13 mouse cellular contexts compared by ENCODE assay signal in the genomic region with DNA sequence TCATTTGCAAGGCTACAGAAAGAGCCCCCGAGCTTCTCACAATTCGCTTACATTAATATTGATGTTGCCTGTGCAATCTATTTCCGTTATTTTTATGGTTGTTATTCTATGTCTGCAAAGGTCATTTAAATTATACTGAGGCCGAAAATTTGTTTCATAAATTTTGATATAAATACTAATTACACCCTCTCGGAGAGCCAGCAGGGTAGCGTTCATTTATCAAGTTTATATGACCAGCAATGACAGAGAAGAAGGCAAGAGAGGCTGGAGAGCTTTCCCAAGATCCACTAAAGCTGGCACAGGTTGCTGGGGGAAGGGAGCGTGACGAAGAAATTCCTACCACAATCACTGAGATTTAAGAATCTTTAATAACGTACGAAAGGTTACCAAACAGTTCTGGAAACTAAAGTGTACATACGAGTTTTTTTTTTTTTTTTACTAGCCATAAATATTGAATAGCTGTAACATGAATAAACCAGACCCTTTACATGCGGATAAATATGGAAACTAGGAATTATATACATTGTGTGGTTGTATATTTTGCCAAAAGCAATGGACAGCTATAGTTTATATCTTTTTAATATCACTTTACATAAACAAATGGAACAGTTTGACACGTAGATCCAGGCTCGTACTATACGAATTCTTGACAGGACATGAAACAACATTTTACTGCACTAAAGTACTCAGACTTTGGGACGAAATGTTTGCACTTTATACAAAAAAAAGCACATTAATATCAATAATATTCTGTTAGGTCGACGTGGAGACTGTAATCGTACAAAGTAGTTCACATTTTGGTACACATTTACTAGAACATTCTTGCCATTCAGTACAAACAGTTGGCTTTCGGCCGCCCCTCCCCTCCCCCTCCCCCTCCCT. TPM values are rescaled to one million over a fixed set of nuclear protein-coding genes. Genes with fewer than 3 reads are reported as not detected.
A peak's percentile ranks its signal among the peaks of the same experiment; 100 is the strongest.
DNase-seq lines count a peak whose midpoint lies in the region; ATAC-seq and TF ChIP-seq lines count a peak whose summit lies in the region.
"Had no signal": no experiment of that assay in that cellular context is flagged by ENCODE, and none has a peak within 500 bp of the region (broad histone marks: within the 10 kb centered on the region; RNA-seq: fewer than 3 reads in every experiment).

No protein-coding gene starts in this region.

- peak overlapping the region; percentile 98 for H3K9ac ChIP-seq in forebrain, embryonic 11.5 days (ENCODE audit: low read length)
- peak overlapping the region; percentile 97 for H3K9ac ChIP-seq in hindbrain, postnatal 0 days (replicated peaks; ENCODE audit: low read length)
- H3K9ac ChIP-seq: intestine, embryonic 15.5 days had no signal

- H3K4me1 ChIP-seq in forebrain, embryonic 11.5 days (replicated peaks; ENCODE audit: control insufficient read depth, insufficient read depth, low read length): no peaks in the 10 kb centered on the region; the same call in 1 of the 2 replicates
- no peaks in the 10 kb centered on the region for H3K4me1 ChIP-seq in hindbrain, postnatal 0 days (ENCODE audit: insufficient read depth, low read length)

- peak overlapping the region; percentile 49; the same call in 1 of the 2 replicates for H3K4me2 ChIP-seq in forebrain, embryonic 11.5 days (ENCODE audit: low read depth, low read length, severe bottlenecking)
- peak overlapping the region; percentile 62 for H3K4me2 ChIP-seq in hindbrain, postnatal 0 days (ENCODE audit: low read depth, low read length)
- H3K4me2 ChIP-seq: intestine, embryonic 15.5 days had no signal

- no peak for TF ChIP-seq CTCF in hindbrain, postnatal 0 days (IDR thresholded peaks at IDR 0.05; ENCODE audit: low read depth)

- no peak for ATAC-seq in forebrain, embryonic 11.5 days (replicated peaks; ENCODE audit: low FRiP score)
- ATAC-seq in hindbrain, postnatal 0 days: no peak
- ATAC-seq: intestine, embryonic 15.5 days had no signal

- H3K27ac ChIP-seq in forebrain, embryonic 11.5 days (ENCODE audit: low read depth, low read length): peak overlapping the region; percentile 39
- H3K27ac ChIP-seq in hindbrain, postnatal 0 days: peak overlapping the region; percentile 95
- H3K27ac ChIP-seq: heart, embryonic 10.5 days; intestine, embryonic 15.5 days; macrophage had no signal

- H3K27me3 ChIP-seq in forebrain, embryonic 11.5 days (ENCODE audit: control insufficient read depth, insufficient read depth, low read length): peaks cover 19% of the 10 kb centered on the region
- no peaks in the 10 kb centered on the region; the same call in 1 of the 2 replicates for H3K27me3 ChIP-seq in hindbrain, postnatal 0 days (ENCODE audit: insufficient read depth, low read length)

- H3K36me3 ChIP-seq in forebrain, embryonic 11.5 days (ENCODE audit: control insufficient read depth, insufficient read depth, low read length): no peaks in the 10 kb centered on the region
- H3K36me3 ChIP-seq in hindbrain, postnatal 0 days (ENCODE audit: insufficient read depth, low read length): no peaks in the 10 kb centered on the region
- H3K36me3 ChIP-seq: heart, embryonic 10.5 days; intestine, embryonic 15.5 days had no signal

- H3K9me3 ChIP-seq in forebrain, embryonic 11.5 days (ENCODE audit: control insufficient read depth, low read length): no peaks in the 10 kb centered on the region
- H3K9me3 ChIP-seq in hindbrain, postnatal 0 days (ENCODE audit: low read length): no peaks in the 10 kb centered on the region
- H3K9me3 ChIP-seq: heart, embryonic 10.5 days; intestine, embryonic 15.5 days had no signal

- peak; percentile 27 for DNase-seq in cerebellum, adult 8-10 months
- DNase-seq in cerebellum, adult 11 months: no peak
- DNase-seq in forebrain, embryonic 11.5 days (ENCODE audit: low spot score): no peak
- DNase-seq in hindbrain, postnatal 0 days (ENCODE audit: low spot score): peak; percentile 54
- DNase-seq in retina, embryonic 14.5 days (ENCODE audit: low spot score): peak; percentile 55
- DNase-seq in right cerebral cortex, adult 2 months (ENCODE audit: low spot score in 2 of 2): no peak
- no peak for DNase-seq in heart, adult 18-20 months
- no peak for DNase-seq in adrenal gland, adult (ENCODE audit: inconsistent age in 2 of 2, low spot score in 1 of 2)
- DNase-seq: adrenal gland, adult 8-10 months had no signal

- WGBS in forebrain, embryonic 11.5 days: 6% methylated on average over 21 of the region's 21 CpGs
- 9% methylated on average over 21 of the region's 21 CpGs for WGBS in hindbrain, postnatal 0 days

- peak overlapping the region; percentile 72 for H3K4me3 ChIP-seq in forebrain, embryonic 11.5 days (ENCODE audit: low read depth, low read length)
- H3K4me3 ChIP-seq in hindbrain, postnatal 0 days (ENCODE audit: low read length): peak overlapping the region; percentile 78
- H3K4me3 ChIP-seq: heart, embryonic 10.5 days; intestine, embryonic 15.5 days had no signal

RNA-seq across cellular contexts. Expression of a gene that starts 1.8 kb away (rescaled TPM):
- 58.8 and 59.5 TPM in 2 replicates for polyA plus RNA-seq in forebrain, embryonic 11.5 days (2014; fragmentation: Nextera tagmentation; extraction: Ambion mirVana)
- total RNA-seq in hindbrain, postnatal 0 days (2014; rRNA removed): 107 and 144 TPM in 2 replicates
- 51.0 and 58.2 TPM in 2 replicates for polyA plus RNA-seq in hindbrain, postnatal 0 days (2015; fragmentation: Nextera tagmentation; extraction: Ambion mirVana)
- not detected for total RNA-seq in heart, adult 18-20 months (2021)
- total RNA-seq: adrenal gland, adult 8-10 months; MEL had no signal
- polyA plus RNA-seq: intestine, embryonic 15.5 days; macrophage had no signal

RNA-seq across cellular contexts. Expression of a gene that starts 5.2 kb away (rescaled TPM):
- polyA plus RNA-seq in forebrain, embryonic 11.5 days (2014; fragmentation: Nextera tagmentation; extraction: Ambion mirVana): 14.7 and 15.7 TPM in 2 replicates
- 281 and 342 TPM in 2 replicates for total RNA-seq in hindbrain, postnatal 0 days (2014; rRNA removed)
- 19.7 and 21.5 TPM in 2 replicates for polyA plus RNA-seq in hindbrain, postnatal 0 days (2015; fragmentation: Nextera tagmentation; extraction: Ambion mirVana)
- not detected for total RNA-seq in heart, adult 18-20 months (2021)
- total RNA-seq: MEL had no signal
- polyA plus RNA-seq: heart, embryonic 10.5 days; intestine, embryonic 15.5 days; macrophage had no signal

Comparison
In these comparisons a context has a peak if more than half of its experiments do, and no peak if none do; other contexts are left out.
1. DNase-seq: peak in cerebellum, adult 8-10 months (single experiment), hindbrain, postnatal 0 days (single experiment) and retina, embryonic 14.5 days (single experiment); none in cerebellum, adult 11 months (single experiment), forebrain, embryonic 11.5 days (single experiment), right cerebral cortex, adult 2 months (0 of 2), heart, adult 18-20 months (0 of 2) and adrenal gland, adult (0 of 2).
2. RNA of a gene that starts 1.8 kb away (total RNA-seq): 107 to 144 TPM in hindbrain, postnatal 0 days; not detected in heart, adult 18-20 months; every median in the first group is over 100 times any median in the second.
3. RNA of a gene that starts 5.2 kb away (total RNA-seq): 281 to 342 TPM in hindbrain, postnatal 0 days; not detected in heart, adult 18-20 months; every median in the first group is over 100 times any median in the second.